Mouse (Mus musculus) heart, postnatal 0 days (tissue): ENCODE measurements at regions not wholly inside any gene's neighbourhood (a gene's known extent, or its start where the extent isn't known, plus 50 kb on each side); places are given as distances from the start of the nearest gene placed in this dataset.

ENCODE experiments used
- ATAC-seq: fragments of 200-750 bp; cut with Nextera tagmentation; 2 replicates; pipeline ENCODE4 v1.8.0; 2017; ENCODE audit warnings: low read depth, moderate number of reproducible peaks, moderate library complexity; ENCODE audit not compliant: insufficient read depth
- DNase-seq: peaks from one replicate; pipeline ENCODE4 v3.0.0-alpha.2; 2016; ENCODE audit warnings: low spot score
- H3K27ac ChIP-seq: fragments of 300-500 bp; sonication (generic); 2 replicates; pipeline ENCODE4 v1.5.1; 2014; ENCODE audit warnings: low read depth, mild to moderate bottlenecking
- H3K27me3 ChIP-seq: fragments of 300-500 bp; sonication (generic); 2 replicates; pipeline ENCODE4 v1.6.1; 2014; ENCODE audit warnings: low read length, mixed read lengths; ENCODE audit not compliant: control insufficient read depth, insufficient read depth
- H3K36me3 ChIP-seq: fragments of 300-500 bp; sonication (generic); replicated peaks from 2 replicates; pipeline ENCODE4 v1.6.1; 2014; ENCODE audit warnings: low read length, mixed read lengths; ENCODE audit not compliant: control insufficient read depth, insufficient read depth
- H3K4me1 ChIP-seq: fragments of 300-500 bp; sonication (generic); 2 replicates; pipeline ENCODE4 v1.6.1; 2014; ENCODE audit warnings: antibody characterized with exemption; ENCODE audit not compliant: control insufficient read depth, insufficient read depth
- H3K4me2 ChIP-seq: fragments of 300-500 bp; sonication (generic); 2 replicates; pipeline ENCODE4 v1.6.1; 2014; ENCODE audit warnings: low read depth, mild to moderate bottlenecking, low read length, moderate library complexity
- H3K4me3 ChIP-seq: fragments of 300-500 bp; sonication (generic); 2 replicates; pipeline ENCODE4 v1.5.1; 2014; ENCODE audit warnings: low read depth, low read length
- H3K9ac ChIP-seq: fragments of 300-500 bp; sonication (generic); replicated peaks from 2 replicates; pipeline ENCODE4 v1.6.1; 2014; ENCODE audit warnings: low read depth, low read length, mixed read lengths
- H3K9me3 ChIP-seq: fragments of 300-500 bp; sonication (generic); replicated peaks from 2 replicates; pipeline ENCODE4 v1.6.1; 2016; ENCODE audit warnings: low read length; ENCODE audit not compliant: control insufficient read depth
- CTCF ChIP-seq: IDR thresholded peaks from 2 replicates; pipeline ENCODE4 v1.5.1; 2016; ENCODE audit warnings: antibody characterized with exemption, control low read depth, low read depth
- EP300 ChIP-seq: IDR thresholded peaks from 2 replicates; pipeline ENCODE4 v1.6.1; 2016; ENCODE audit warnings: antibody characterized with exemption, low read depth
- WGBS: fragments of 180-500 bp; shearing (Covaris S2); extraction: QIAGEN DNeasy Blood & Tissue Kit; methylation state at CpG from one replicate; pipeline ENCODE4 v1.1.7; 2014; 5-methylcytosine and 5-hydroxymethylcytosine counted together

DNA sequence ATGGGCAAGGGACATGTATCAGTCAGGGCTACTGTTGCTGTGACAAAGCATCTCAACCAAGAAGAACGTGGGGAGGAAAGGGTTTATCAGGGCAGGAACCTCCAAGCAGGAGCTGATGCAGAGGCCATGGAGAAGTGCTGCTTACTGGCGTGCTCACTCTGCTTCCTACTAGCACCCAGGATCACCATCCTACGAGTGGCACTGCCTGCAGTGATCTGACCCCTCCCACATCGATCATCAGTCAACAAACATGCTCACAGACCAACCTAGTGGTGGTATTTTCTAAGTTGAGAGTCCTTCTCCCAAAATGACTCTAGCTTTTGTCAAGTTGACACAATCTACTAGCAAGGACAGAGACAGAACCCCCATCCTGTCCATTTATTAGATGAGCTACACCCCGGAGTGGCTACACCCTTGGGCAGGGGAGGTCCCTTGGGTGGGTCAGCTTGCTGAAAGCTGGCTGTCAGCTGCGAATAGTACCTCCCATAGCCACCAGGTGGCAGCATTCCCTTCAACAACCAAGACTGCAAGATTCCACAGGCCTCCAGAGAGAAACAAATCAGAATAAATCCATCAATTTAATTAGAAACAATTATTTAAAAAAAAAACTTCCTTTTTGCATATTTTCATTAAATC is 99.9 kb upstream of the Ralgapa2 start:
- Histone ChIP-seq H3K4me1 (no peaks in the 10 kb centered on the region), H3K27me3 (no peaks in the 10 kb centered on the region), H3K27ac (no peak overlapping the region), H3K36me3 (no peaks in the 10 kb centered on the region), H3K9me3 (no peaks in the 10 kb centered on the region), H3K4me2 (no peak overlapping the region), H3K4me3 (no peak overlapping the region), H3K9ac (no peak overlapping the region)
- ATAC-seq (peak; percentile 33; the same call in 1 of the 2 replicates), DNase-seq (peak; percentile 67)
- TF ChIP-seq CTCF (peak; percentile 81), EP300 (no peak)
- 42% methylated on average over 6 of the region's 6 CpGs for WGBS

DNA sequence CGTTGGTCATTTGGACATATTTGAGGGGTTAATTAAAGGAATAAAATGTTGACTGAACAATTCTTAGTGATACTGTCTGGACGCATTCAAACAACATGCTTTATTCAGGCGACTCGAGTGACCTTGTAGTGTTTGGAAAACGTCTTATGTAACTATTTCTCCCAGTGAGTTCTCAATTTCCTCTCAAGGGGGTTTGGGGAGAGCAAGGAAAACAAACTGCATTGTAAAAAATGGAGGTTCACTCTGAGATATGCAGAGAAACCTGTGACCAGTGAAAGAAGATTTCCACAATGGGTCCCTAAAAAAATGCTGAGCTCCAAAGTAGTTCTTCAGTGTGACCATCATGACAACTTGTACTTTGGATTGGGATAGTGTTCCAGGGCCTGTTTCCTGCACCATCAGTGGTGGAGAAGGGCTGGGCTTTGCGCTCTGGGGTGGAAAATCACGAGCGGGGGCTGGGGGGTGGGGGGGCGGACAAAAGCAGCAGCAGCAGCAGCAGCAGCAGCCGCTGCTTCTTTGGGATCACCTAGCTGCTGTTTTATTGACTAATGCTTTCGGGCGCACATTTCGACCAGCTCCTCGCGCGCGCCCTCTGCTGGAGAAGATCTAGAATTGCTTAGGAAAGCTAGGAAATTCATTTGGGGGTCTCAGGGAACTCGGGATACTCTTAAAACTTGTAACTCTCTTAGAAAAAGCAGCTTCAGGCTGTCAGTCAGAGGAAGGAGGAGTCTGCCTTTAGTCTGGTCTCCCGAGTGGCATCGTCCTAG is 100.6 kb upstream of the Ralgapa2 start:
- no peaks in the 10 kb centered on the region for H3K36me3 ChIP-seq
- H3K4me3 ChIP-seq, result peak overlapping the region; percentile 19; the same call in 1 of the 2 replicates
- no peak for ATAC-seq
- H3K9ac ChIP-seq, result no peak overlapping the region
- H3K27ac ChIP-seq, result no peak overlapping the region
- peak; percentile 41 for DNase-seq
- WGBS, result 7% methylated on average over 20 of the region's 20 CpGs
- H3K9me3 ChIP-seq, result no peaks in the 10 kb centered on the region
- H3K4me2 ChIP-seq, result peak overlapping the region; percentile 50
- H3K27me3 ChIP-seq, result no peaks in the 10 kb centered on the region
- TF ChIP-seq CTCF (peak; percentile 75), EP300 (no peak)
- no peaks in the 10 kb centered on the region for H3K4me1 ChIP-seq

- Histone ChIP-seq H3K4me3 (no peak overlapping the region), H3K27me3 (no peaks in the 10 kb centered on the region), H3K9me3 (no peaks in the 10 kb centered on the region), H3K27ac (no peak overlapping the region), H3K4me2 (no peak overlapping the region), H3K9ac (no peak overlapping the region), H3K4me1 (no peaks in the 10 kb centered on the region), H3K36me3 (no peaks in the 10 kb centered on the region)
- TF ChIP-seq CTCF (peak; percentile 72), EP300 (no peak)
- 17% methylated on average over 5 of the region's 5 CpGs for WGBS
- DNase-seq, result peak; percentile 60
- 0 out of 2 replicates have a peak, but pooled peaks have one; percentile 44 for ATAC-seq
These were observed 109.0 kb upstream of the Ralgapa2 start for GRCm38 (mm10) chr2:146621167-146621566.

DNA sequence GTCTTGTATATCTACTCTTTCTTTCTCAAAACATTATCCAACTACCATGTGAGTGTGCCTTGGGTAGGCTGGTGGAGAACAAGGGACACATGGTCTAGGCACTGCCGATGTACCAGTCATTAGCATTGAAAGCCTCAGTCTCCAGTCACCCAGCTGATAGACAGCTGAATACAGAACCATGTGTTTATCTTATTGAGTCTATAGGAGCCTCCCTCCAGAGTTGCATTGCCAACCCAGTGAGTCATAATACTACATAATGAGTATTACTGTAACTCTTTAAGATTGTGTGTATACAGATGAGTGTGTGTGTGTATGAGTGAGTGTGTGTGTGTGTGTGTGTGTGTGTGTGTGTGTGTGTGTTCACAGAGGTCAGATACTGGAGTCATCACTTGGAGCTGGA is 110.9 kb upstream of the Ralgapa2 start:
- H3K36me3 ChIP-seq, result no peaks in the 10 kb centered on the region
- no peak overlapping the region for H3K9ac ChIP-seq
- H3K4me1 ChIP-seq, result no peaks in the 10 kb centered on the region
- DNase-seq (no peak), ATAC-seq (no peak)
- H3K27me3 ChIP-seq, result no peaks in the 10 kb centered on the region
- H3K4me3 ChIP-seq, result no peak overlapping the region
- H3K27ac ChIP-seq, result no peak overlapping the region
- 84% methylated on average over 1 of the region's 1 CpGs for WGBS
- no peak overlapping the region for H3K4me2 ChIP-seq
- TF ChIP-seq CTCF (no peak), EP300 (no peak)
- H3K9me3 ChIP-seq, result no peaks in the 10 kb centered on the region

- Histone ChIP-seq H3K9ac (no peak overlapping the region), H3K27me3 (no peaks in the 10 kb centered on the region), H3K27ac (no peak overlapping the region), H3K4me3 (no peak overlapping the region), H3K36me3 (no peaks in the 10 kb centered on the region), H3K4me2 (no peak overlapping the region), H3K4me1 (no peaks in the 10 kb centered on the region), H3K9me3 (no peaks in the 10 kb centered on the region)
- no peak for TF ChIP-seq CTCF
- TF ChIP-seq EP300, result no peak
- WGBS, result 46% methylated on average over 5 of the region's 5 CpGs
- ATAC-seq (no peak), DNase-seq (no peak)
These were observed 112.1 kb upstream of the Ralgapa2 start for GRCm38 (mm10) chr2:146624207-146624606.
